Mouse (Mus musculus): ENCODE measurements at regions not wholly inside any gene's neighbourhood (a gene's known extent, or its start where the extent isn't known, plus 50 kb on each side); places are given as distances from the start of the nearest gene placed in this dataset.

- intact Hi-C loops (cut with DNase I), result no loop called here
- no peak for DNase-seq (ENCODE audit: low spot score in 2 of 2)
These were observed 163.0 kb downstream of the Gm45692 start for GRCm38 (mm10) chr8:26282156-26282935.

- no peak for DNase-seq (ENCODE audit: low spot score in 2 of 2)
- intact Hi-C loops (cut with DNase I), result no loop called here
These were observed 164.6 kb downstream of the Gm45692 start for GRCm38 (mm10) chr8:26283957-26284356.

- intact Hi-C loops (cut with DNase I), result no loop called here
- DNase-seq (ENCODE audit: low spot score in 2 of 2), result no peak
These were observed 168.3 kb downstream of the Gm45692 start for GRCm38 (mm10) chr8:26287665-26288064.

- DNase-seq (ENCODE audit: low spot score in 2 of 2), result no peak
- intact Hi-C loops (cut with DNase I), result no loop called here
These were observed 168.8 kb downstream of the Gm45692 start for GRCm38 (mm10) chr8:26288163-26288562.

GRCm38 (mm10) chr8:26298066-26298804 lies 178.9 kb downstream of the Gm45692 start:
- DNase-seq (ENCODE audit: low spot score in 2 of 2), result no peak
- intact Hi-C loops (cut with DNase I), result no loop called here

GRCm38 (mm10) chr8:26300246-26300645 lies 180.9 kb downstream of the Gm45692 start:
- no peak for DNase-seq (ENCODE audit: low spot score in 2 of 2)
- intact Hi-C loops (cut with DNase I), result no loop called here

GRCm38 (mm10) chr8:26301961-26302360 lies 182.6 kb downstream of the Gm45692 start:
- no peak for DNase-seq (ENCODE audit: low spot score in 2 of 2)
- intact Hi-C loops (cut with DNase I), result no loop called here

GRCm38 (mm10) chr8:26304566-26304965 lies 185.2 kb downstream of the Gm45692 start:
- intact Hi-C loops (cut with DNase I), result no loop called here

GRCm38 (mm10) chr8:26305061-26305879 lies 185.9 kb downstream of the Gm45692 start:
- DNase-seq (ENCODE audit: low spot score in 2 of 2), result no peak
- intact Hi-C loops (cut with DNase I), result no loop called here

More at GRCm38 (mm10) chr8:26304566-26304965, 185.2 kb downstream of the Gm45692 start:
- DNase-seq (ENCODE audit: low spot score in 2 of 2), result no peak

- DNase-seq (ENCODE audit: low spot score in 2 of 2), result no peak
- intact Hi-C loops (cut with DNase I), result no loop called here
These were observed 188.8 kb downstream of the Gm45692 start for GRCm38 (mm10) chr8:26308121-26308641.

- intact Hi-C loops (cut with DNase I), result no loop called here
- DNase-seq (ENCODE audit: low spot score in 2 of 2), result no peak
These were observed 190.4 kb downstream of the Gm45692 start for GRCm38 (mm10) chr8:26309764-26310163.

- intact Hi-C loops (cut with DNase I), result no loop called here
- no peak for DNase-seq (ENCODE audit: low spot score in 2 of 2)
These were observed 204.4 kb downstream of the Gm45692 start for GRCm38 (mm10) chr8:26323606-26324350.

GRCm38 (mm10) chr8:26324606-26325005 lies 205.3 kb downstream of the Gm45692 start:
- intact Hi-C loops (cut with DNase I), result no loop called here
- DNase-seq (ENCODE audit: low spot score in 2 of 2), result no peak

GRCm38 (mm10) chr8:26329813-26330212 lies 210.5 kb downstream of the Gm45692 start:
- no peak for DNase-seq (ENCODE audit: low spot score in 2 of 2)
- intact Hi-C loops (cut with DNase I), result no loop called here

- intact Hi-C loops (cut with DNase I), result no loop called here
- no peak for DNase-seq (ENCODE audit: low spot score in 2 of 2)
These were observed 217.7 kb downstream of the Gm45692 start for GRCm38 (mm10) chr8:26336906-26337650.

- DNase-seq (ENCODE audit: low spot score in 2 of 2), result peak; percentile 28 to 44
- intact Hi-C loops (cut with DNase I), result loop anchor here (2.0 kb wide), 2 partner anchors 98 to 636 kb away; no protein-coding TSS in a partner anchor
These were observed 225.7 kb downstream of the Gm45692 start for GRCm38 (mm10) chr8:26345078-26345477.

GRCm38 (mm10) chr8:26349231-26349630 lies 229.9 kb downstream of the Gm45692 start:
- intact Hi-C loops (cut with DNase I), result no loop called here

GRCm38 (mm10) chr8:26349854-26350253 lies 230.5 kb downstream of the Gm45692 start:
- DNase-seq (ENCODE audit: low spot score in 2 of 2), result no peak
- intact Hi-C loops (cut with DNase I), result no loop called here

More at GRCm38 (mm10) chr8:26349231-26349630, 229.9 kb downstream of the Gm45692 start:
- no peak for DNase-seq (ENCODE audit: low spot score in 2 of 2)

Measured in left cerebral cortex, postnatal 36 days (tissue).